Mouse (Mus musculus) c-Kit-positive CD71-positive TER-119-negative erythroid progenitor cells, embryonic 14.5 days (primary cell): ENCODE measurements around the gene Pdss1.
"Not testable (repeated sequence)": the region's sequence is repeated elsewhere in the genome, so short reads cannot be mapped to it uniquely, and the experiment has no call there.

ENCODE experiments used
- DNase-seq: peaks from one replicate; pipeline ENCODE4 v3.0.0-alpha.2; 2013; ENCODE audit warnings: low read depth

The Pdss1 gene

GRCm38 (mm10) chr2:22895282-22896273 is at the start of gene Pdss1:
Gene Pdss1, plus strand, starts transcription at chr2:22895522.
- DNase-seq: peak; percentile 88

GRCm38 (mm10) chr2:22851900-22852299 is 43.4 kb upstream of the Pdss1 start:
- DNase-seq: no peak

- DNase-seq: no peak
Measured at GRCm38 (mm10) chr2:22857501-22857900, 37.8 kb upstream of the Pdss1 start.

- DNase-seq: no peak
Measured at GRCm38 (mm10) chr2:22862194-22862593, 33.1 kb upstream of the Pdss1 start.

GRCm38 (mm10) chr2:22864394-22865037 is 30.8 kb upstream of the Pdss1 start:
- peak; percentile 48 for DNase-seq

GRCm38 (mm10) chr2:22865818-22866217 is 29.5 kb upstream of the Pdss1 start:
- DNase-seq: no peak

- no peak for DNase-seq
Measured at GRCm38 (mm10) chr2:22866894-22867424, 28.4 kb upstream of the Pdss1 start.

GRCm38 (mm10) chr2:22873159-22873558 is 22.2 kb upstream of the Pdss1 start:
- DNase-seq: no peak

- DNase-seq: no peak
Measured at GRCm38 (mm10) chr2:22874628-22875027, 20.7 kb upstream of the Pdss1 start.

GRCm38 (mm10) chr2:22876614-22877013 is 18.7 kb upstream of the Pdss1 start:
- DNase-seq: no peak

GRCm38 (mm10) chr2:22878781-22879180 is 16.5 kb upstream of the Pdss1 start:
- no peak for DNase-seq

GRCm38 (mm10) chr2:22880726-22881125 is 14.6 kb upstream of the Pdss1 start:
- DNase-seq: not testable (repeated sequence)

GRCm38 (mm10) chr2:22894932-22895281 is 415 bp upstream of the Pdss1 start:
- DNase-seq: no peak

- DNase-seq: no peak
Measured at GRCm38 (mm10) chr2:22903947-22904346, 8.6 kb downstream of the Pdss1 start.

- DNase-seq: no peak
Measured at GRCm38 (mm10) chr2:22914421-22914820, 19.1 kb downstream of the Pdss1 start.

GRCm38 (mm10) chr2:22918651-22919050 is 23.3 kb downstream of the Pdss1 start:
- DNase-seq: no peak

- not testable (repeated sequence) for DNase-seq
Measured at GRCm38 (mm10) chr2:22925911-22926310, 30.6 kb downstream of the Pdss1 start.

GRCm38 (mm10) chr2:22928259-22928658 is 32.9 kb downstream of the Pdss1 start:
- no peak for DNase-seq

- no peak for DNase-seq
Measured at GRCm38 (mm10) chr2:22933556-22933955, 38.2 kb downstream of the Pdss1 start.

- DNase-seq: peak; percentile 41
Measured at GRCm38 (mm10) chr2:22949956-22950355, 54.6 kb downstream of the Pdss1 start.

- DNase-seq: no peak
Measured at GRCm38 (mm10) chr2:22954278-22954677, 59.0 kb downstream of the Pdss1 start.

- DNase-seq: no peak
Measured at GRCm38 (mm10) chr2:22955914-22956313, 60.6 kb downstream of the Pdss1 start.

- DNase-seq: no peak
Measured at GRCm38 (mm10) chr2:22957415-22957814, 62.1 kb downstream of the Pdss1 start.
